Mouse (Mus musculus) cerebellum, adult (tissue): ENCODE measurements at regions not wholly inside any gene's neighbourhood (a gene's known extent, or its start where the extent isn't known, plus 50 kb on each side); places are given as distances from the start of the nearest gene placed in this dataset.

Source experiments
- ATAC-seq: cut with Nextera tagmentation; 2 replicates; pipeline ENCODE4 v1.9.2; 2017; ENCODE audit warnings: mild to moderate bottlenecking, moderate library complexity, mixed read lengths; ENCODE audit not compliant: insufficient number of reproducible peaks, low FRiP score, low TSS enrichment

DNA sequence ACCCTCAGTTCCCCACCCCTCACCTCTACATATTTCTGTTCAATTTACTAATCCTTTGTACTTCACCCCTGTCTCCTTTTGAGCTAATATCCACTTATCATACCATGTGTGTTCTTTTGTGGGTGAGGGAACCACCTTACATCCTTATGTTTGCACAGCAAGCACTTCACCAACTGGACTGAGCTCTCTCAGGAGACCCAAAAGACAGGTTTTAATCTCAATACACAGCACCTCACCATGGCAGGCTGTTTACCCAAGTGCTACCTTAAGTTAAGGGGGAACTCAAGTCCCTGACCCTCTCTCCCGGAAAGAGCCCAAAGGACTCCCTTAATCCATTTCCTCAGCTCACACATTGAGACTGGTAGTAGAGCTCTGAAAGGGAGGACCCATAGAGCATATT lies 62.3 kb upstream of the Agr3 start:
- no peak for ATAC-seq

DNA sequence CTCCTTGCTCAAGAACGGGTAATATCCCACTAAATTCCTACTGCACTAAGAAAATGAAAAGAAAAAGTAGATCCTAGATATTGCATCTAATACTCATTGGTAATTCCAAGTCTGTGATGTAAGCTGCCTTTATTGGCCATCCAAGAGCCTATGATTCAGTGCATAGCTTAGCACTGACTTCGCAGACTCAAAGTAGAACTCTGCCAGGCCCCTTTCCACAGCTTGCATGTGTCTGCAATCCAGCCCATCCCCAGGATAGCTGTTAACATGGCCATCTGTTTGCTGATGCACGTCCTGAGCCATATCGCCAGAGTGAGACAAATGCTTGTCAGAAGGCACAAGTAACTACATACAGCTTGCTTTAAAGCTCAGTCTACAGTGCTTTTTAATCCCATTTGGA lies 72.3 kb upstream of the Agr3 start:
- ATAC-seq, result no peak

DNA sequence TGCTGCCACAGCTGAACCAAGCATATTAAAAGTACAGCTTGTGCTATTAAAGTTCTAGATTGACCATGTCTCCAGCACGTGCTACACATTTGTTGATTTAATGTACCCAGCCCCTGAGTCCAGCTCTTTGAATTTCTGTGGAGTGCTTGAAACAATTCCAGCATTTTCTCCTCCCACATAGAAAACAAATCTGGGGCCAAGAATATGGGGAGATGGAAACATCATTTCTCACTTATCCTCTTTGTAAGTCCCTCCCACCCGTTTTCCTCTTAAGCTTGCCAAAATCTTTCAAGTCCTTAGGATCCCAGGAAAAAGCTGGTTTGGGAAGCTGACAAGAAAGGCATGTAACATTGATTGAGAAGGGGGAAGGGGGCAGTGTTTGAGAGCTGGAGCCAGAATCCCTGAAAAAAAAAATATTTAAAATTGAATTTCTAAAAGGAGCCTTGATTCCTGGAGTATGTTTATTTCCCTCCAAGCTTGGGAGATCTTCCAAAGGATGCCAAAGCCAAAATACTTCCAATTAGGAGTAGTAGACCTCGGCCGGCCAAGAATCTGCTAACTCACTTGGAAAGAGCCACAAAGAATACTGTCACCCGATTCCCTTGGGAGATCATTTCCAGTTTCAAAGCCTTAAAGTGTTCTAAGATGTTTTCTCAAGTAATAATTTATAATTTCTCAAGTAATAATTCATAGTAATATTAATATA lies 78.4 kb upstream of the Agr3 start:
- no peak for ATAC-seq

DNA sequence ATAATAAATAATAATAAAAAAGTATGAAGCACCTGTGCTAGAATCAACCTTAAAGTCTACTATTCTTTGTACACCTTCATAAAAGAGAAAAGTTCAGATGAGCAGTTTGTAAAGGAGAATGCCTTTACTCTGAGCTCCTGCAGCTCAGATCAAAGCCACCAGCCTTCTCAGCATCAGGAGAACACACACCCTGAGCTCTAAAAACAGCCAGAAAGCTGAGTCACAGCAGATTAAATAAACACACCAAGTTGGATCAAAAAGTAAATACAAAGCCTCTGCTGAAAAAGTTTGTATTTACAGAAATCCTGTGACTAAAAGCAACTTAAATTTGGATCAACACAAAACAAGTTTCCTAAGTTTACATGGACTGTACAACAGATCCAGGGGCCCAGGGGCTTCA lies 88.5 kb upstream of the Agr3 start:
- ATAC-seq, result no peak

DNA sequence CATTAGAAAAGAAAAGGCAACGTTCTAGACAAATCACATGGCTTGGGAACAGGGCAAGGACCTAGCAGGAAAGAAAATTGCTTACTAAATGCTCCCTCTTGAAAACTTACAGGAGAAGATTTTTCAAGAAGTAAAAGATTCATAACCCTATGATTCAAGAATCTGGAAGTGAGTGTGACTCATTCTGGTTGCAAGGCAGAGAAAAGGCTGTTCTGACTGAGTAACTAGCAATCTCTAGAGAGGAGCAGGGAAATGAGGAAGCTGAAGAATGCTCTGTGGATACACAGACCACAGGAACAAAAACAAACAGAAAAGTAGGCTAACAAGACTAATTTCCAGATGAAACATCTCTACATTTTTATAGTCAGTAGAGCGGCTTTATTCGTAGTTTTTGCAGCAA lies 92.1 kb upstream of the Agr3 start:
- ATAC-seq, result no peak

DNA sequence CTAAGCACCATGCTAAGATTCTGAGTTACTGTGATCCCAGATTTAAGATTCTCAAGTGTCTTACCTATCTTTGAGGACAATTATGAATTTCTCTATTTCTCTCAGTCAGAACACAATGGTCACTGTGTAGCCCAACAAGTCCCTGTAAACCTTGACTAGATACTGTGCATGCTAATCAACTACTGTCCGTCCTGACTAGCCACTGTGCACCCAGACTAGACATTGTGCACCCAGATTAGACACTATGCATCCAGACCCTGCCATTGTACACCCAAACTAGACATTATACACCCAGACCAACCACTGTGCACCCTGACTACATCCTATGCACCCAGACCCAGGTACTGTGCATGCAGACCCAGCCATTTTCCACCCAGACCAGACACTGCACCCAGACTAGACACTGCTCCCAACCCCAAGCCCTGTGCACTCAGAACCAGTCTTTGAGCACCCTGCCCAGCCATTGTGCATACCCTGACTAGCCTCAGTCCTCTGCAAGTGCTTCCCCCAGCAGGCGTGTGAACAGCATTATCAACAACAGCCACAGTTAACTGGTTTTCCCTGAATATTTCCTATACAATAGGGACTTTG lies 93.4 kb upstream of the Agr3 start:
- no peak for ATAC-seq

DNA sequence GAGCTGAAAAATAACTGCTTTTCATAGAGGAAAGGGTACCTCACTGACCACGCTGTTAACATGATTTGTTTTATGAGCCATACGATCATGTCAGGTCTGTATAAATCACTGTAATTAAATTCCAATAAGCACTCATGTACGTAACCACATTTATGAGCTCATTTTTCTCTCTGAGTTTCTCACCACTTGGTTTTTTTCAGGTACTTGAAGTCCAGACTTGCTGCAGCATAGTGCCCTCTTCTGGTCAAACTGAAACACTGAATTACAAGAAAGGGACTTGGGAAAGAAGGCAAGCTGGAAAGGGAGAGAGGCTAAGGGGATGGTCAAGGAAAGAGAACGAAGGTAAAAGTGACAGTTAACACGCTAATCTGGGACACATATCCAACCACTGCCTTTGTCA lies 94.2 kb upstream of the Agr3 start:
- peak; percentile 45; the same call in 1 of the 2 replicates for ATAC-seq

DNA sequence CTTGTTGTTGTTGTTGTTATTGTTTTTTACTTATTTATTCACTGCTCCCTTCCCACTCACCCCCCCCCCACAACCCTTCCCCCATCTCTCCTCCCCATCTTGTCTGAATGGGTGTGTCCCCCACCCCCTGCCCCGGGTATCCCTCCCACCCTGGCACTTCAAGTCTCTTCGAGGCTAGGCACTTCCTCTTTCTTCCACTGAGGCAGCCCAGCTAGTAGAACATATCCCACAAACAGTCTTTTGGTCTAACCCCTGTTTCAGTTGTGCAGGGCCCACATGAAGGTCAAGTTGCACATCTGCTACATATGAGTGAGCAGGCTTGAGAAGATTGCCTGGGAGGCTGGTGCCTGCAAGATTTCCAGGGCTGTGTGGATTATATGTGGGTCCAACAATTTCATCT lies 97.6 kb upstream of the Agr3 start:
- ATAC-seq, result no peak

DNA sequence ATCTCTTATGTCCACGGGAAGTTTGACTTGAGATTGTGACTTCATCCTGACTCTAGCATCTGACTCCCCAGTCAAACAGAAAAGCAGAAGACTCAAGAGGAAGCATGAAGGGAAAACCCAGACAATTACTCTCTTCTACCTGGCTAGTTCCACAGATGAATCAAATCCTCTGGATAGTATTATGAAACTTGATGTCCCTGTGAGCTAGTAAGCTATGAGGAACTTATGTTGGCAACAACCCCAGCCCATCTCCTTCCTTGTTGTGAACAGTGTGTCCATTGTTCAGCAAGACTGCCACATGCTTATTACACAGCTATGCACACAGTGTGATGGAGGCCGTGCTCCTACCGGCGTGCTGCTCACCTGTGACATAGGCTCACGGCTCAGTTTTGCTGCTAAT lies 98.4 kb upstream of the Agr3 start:
- no peak for ATAC-seq

DNA sequence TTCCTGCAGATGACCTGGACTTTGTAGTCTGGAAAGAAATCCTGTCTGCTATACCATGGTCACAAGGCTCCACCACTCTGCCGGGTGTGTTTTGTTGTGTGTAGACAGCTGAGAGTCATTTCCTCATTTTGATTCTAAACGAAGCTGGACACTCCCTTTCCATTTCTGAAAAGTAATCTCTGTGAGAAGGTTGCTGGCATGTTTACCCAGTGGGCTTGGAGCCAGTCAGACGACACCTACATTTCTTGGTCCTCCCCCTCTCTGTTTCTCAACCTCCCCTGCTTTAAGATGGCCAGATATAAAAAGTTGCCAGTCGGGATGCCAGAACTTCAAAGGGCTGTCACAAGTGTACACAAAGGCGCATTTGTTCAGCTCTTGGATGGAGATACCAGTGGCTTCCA lies 100.8 kb upstream of the Agr3 start:
- ATAC-seq, result no peak

DNA sequence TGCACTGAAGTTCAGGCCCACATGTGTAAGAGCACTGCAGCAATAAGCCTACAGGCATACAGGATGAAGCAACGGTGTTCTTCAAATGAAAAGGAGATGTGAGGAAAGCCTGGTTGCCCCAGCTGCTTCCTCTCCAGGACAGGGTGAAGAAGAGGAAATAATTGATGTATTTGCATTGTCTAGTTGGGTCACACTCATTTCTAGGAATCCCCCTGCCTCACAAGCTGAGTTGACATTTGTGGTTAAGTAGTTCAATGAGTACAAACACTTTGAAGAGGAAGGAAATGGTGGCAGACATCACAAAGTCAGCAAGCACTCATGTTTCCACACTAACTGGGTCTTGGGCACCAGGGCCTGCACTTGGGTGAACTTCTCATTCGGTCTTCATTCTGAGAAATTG lies 126.2 kb upstream of the Agr3 start:
- no peak for ATAC-seq

DNA sequence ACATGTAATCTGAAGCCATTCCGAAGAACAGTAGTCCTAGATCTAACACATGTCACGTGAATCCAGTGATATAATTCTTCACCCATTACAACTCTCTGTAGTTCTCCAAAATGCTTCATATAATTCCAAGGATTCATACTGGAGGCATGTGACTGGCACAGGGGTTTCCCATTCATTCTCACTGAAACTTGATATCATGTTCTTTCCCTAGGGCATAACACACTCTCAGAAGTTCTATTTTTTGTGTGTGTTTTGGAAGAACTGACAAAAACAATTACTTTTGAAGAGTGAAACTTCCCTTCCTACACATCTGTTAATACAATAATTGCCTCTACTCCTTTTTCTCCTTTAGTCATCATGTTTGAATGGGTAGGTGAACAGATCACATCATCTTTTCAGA lies 150.0 kb upstream of the Agr3 start:
- ATAC-seq, result no peak

DNA sequence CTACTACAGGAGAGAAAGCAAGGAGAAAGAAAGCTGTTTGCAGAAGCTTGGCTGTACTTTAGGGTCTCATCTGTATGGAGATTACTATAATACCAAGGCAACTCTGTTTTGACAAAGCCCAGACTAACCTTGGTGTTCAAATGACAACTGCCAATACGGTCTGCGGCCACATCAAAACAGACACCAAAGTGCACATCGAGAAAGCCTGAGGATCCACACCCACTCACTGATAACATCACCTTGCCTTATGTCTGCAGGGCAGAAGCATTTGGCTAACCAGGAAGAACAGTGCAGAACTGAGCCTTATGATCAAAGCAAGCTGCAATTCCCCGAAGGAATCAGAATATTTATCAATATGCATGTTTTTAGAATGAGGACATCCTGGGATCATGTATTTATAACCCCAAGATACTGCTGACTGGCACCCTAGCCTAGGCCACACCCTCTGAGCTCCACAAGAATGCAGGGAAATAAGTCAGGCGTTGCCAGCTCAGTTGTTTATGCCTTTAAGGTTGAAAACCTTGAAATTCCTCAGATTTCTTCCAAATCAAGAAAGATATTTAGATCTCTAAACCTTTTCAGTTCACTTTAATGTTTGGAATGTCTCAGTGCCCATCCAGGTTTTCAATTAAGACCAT lies 154.9 kb upstream of the Agr3 start:
- ATAC-seq, result no peak

DNA sequence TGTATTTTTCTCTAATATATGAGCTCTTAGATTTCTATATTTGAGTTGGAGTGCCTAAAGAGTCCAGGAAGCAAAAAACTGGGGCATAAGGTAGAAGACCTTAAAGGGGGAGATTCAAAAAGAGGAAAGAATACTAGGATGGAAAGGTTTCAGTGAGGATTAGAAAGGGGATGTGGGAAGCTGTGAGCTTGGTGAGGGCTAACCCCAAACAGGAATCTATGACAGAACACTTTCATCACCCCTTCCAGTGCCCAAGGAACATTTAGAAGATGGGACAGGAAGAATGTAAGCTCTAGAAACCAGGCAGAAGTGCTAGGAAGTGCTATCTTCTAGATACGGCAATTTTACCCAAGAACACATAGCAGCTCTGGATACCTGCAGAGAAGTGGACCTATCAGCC lies 166.5 kb upstream of the Agr3 start:
- ATAC-seq, result no peak

DNA sequence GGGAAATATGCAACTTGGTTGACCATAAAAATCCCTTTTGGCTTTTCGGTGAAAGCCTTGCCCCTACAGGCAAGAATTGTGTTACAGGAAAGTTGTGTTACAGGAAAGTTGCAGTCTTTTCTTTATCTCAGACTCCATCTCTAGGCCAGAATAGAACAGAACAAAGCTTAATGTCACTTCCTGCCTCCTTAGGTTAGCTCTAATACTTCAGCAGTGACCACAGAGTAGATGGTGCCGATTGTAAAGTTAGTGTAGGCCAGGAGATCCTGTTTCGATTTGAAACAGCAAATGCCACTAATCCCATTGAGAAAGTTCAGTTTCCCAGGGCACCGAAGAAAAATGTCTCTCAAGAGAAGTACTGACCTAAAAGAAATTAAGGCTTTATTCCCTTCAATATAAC lies 170.3 kb upstream of the Agr3 start:
- ATAC-seq, result no peak

DNA sequence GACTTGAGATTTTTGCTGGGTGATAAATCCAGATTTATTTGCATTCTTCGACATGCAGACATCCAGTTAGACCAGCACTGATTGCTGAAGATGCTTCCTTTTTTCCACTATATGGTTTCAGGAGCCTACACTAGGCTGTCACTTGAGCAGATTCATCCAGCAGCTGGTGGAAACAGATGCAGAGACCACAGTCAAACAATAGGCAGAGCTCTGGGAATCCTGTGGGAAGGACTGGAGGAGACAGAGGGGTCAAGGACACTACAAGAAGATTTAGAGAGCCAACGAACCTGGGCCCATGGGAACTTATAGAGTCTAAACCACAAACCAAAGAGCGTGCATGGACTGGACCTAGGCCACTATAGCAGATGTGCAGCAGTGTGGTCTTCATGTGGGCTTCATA lies 177.4 kb upstream of the Agr3 start:
- no peak for ATAC-seq

DNA sequence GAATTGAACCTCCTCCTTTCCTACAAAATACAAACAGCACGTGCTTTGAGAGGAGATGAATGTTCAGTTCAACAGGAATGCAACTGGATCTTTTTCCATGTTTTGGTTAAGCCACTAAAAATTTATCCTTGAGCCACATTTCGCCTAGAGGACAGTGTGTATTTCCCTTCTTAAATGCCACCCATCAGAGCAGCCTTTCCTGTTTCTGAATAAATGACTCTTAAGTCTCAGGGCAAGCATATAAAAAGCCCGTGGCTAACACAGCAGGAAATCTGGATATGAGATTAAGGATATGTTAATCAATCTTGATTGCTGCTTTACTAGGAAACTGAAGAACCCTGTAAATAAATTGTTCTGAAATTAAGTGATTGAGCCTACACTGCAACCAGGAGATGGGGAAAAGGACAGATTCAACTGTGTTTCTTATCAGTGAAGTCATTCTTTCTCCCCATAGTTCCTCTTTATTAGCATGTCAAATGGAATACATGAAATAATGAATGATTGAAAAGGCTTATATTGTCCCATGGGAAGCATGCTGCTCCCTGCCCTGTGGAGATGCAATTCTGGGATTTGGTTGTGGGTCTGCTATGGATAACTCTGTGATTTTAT lies 178.6 kb upstream of the Agr3 start:
- ATAC-seq, result no peak

DNA sequence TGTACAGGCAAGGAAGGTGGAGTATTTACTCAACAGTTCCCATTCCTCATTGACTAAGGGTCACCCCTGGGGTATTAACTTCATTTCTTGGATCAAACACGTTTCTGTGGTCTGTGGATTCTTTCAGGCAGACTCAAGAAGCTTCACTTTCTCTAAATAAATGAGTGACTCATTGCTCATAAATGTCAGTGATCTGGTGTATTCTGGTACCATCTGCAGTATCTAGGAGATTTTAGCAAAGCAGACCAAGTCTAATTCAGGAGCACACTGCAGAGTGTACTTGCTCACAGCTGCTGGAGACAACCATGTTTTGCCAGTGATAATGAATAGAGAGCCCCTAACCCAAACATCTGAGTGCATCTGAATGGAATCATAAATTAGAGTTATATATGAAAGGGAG lies 182.7 kb upstream of the Agr3 start:
- ATAC-seq, result no peak

DNA sequence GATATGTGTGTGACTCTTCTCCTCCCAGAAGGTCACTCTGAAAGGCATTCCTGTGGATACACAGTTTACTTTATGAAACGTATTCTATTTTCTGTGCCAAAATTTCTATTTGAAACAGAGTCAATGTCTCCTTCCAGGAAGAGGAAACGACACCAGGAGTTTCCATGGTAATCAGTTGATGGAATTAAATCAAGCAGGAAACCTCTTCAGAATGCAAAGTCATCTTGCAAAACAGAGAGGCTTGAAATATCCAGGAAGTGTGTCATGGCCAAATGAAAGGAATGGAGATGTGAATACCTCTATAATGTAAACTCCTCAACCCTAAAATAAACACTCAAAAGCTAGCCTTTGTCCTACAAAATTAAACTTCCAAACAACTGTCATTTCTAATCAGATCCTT lies 189.0 kb upstream of the Agr3 start:
- no peak for ATAC-seq

DNA sequence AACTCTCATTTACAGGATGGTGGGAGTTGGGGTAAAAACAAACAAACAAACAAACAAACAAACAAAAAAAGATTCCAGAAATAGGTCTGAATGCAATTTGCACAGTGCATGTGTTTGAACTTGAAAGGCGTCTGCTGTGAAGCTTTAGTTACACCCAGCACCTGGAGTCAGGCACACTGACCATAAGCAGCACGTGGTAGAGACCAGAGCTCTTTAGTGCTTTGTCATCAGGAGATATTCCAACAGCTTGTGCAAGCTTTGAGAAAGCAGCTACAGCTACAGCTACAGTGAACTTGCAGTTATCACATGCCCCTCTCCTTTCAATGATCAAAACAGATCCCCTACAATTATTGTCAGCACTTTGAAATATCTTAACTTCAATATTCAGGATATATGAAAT lies 190.4 kb upstream of the Agr3 start:
- no peak for ATAC-seq

DNA sequence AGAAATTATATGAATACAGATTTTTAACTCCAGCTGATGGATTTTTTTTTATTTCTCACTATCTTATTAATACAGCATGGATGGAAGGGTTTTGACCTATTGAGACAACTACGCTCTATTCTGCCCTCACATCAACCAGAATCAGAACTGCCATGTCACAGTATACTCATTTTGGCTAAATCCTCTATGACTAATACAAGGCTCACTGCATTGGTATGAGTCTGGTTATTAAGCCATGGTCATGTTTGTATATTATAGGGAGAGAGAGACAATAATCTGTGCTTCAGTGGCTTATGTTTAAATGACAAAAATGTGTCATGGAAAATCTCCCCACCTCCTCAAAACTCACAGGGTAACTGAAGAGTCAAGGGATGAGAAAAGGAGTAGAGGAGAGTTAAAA lies 191.0 kb upstream of the Agr3 start:
- no peak for ATAC-seq

DNA sequence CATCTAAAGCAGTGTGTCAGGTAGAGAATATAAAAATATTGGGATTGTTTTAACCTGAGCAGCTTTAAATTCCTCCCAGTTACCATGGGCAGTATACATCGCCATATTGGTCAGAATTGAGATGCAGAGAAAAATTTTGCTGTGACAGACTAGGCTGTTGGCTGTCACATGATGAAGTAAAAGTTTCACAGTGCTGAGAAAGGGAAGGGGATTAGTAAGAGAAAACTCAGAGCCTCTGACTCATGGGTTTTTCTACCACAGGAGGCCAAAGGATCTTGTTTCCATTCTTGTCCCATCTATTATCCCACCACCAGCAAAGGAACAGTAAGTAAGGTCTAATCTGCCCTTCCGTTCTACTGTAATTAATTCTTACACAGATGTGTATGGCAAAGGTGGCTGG lies 191.8 kb upstream of the Agr3 start:
- no peak for ATAC-seq
